Mouse (Mus musculus) spleen, adult 18-20 months (tissue): Measurements from ENCODE around the gene Mdm2.
"Not testable (repeated sequence)": the region's sequence is repeated elsewhere in the genome, so short reads cannot be mapped to it uniquely, and the experiment has no call there.

Experiments used
- DNase-seq, 2 experiments: peaks; one replicate each; pipeline ENCODE4 v3.0.0; 2022; ENCODE audit warnings: mixed read lengths in 2 of 2

Mdm2 gene

DNA sequence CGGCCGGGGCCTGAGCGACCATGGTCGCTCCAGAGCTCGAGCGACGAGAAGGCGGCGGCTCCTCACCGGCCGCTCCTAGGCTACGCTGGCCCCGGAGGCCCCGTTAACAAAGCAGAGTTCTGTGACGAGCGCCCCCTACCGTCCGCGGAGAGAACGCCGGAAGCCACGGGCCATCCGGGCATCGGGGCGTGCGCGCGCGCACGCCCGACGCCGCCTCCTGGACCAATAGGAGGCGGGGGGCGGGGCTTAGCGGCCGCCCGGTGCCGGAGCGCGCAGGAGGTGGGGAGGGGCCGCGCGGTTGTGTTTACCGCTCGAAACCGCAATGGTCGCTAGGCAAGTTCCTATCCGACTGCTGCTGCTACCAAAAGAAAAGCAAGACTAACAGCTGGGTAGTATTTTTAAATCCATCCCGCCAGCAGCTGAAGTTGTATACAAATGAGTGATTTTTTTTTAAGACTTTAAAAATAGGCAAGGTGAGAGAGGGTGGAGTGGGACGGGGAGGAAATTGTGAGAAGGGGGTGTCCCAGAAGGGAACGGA, at the start of gene Mdm2:
Mdm2 (minus strand) TSS at position 155 of the 538 bp plus-strand sequence.
- DNase-seq = peak; percentile 92 to 97

DNA sequence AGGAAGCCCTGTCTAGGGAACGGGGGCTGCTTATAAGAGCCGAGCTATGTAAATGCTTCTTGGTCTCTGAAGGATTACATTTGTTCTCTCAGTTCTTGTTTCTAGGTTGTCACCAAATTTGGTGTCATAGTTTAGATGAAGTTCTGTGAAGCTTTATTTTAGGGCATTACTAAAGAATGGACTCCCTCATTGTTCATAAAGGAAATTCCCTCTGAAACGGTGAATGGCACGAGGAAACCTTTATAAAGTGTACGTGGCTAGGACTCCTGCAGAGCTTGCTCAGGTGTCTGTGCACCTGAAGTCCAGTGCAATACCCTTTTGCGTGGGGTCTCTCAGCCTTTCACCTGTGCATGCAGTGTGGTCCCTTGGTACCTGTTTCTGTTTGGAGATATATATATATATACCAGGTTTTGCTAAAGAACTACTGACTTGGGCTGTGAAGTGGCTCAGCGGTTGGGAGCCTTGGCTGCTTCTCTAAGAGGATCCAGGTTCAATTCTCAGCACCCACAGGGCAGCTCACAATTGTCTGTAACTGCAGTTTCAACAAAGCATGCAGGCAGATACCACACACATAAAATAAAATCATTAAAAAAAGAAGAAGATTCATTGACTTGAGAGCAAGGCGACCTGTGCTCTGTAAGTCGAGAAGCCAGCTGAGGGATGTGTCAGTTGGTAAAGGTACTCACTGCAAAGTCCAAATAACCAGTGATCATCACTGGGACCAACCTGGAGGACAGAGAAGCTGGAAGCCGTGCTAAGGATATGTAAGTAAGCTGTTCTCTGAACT, 49.5 kb upstream of the Mdm2 start:
- DNase-seq = no peak

DNA sequence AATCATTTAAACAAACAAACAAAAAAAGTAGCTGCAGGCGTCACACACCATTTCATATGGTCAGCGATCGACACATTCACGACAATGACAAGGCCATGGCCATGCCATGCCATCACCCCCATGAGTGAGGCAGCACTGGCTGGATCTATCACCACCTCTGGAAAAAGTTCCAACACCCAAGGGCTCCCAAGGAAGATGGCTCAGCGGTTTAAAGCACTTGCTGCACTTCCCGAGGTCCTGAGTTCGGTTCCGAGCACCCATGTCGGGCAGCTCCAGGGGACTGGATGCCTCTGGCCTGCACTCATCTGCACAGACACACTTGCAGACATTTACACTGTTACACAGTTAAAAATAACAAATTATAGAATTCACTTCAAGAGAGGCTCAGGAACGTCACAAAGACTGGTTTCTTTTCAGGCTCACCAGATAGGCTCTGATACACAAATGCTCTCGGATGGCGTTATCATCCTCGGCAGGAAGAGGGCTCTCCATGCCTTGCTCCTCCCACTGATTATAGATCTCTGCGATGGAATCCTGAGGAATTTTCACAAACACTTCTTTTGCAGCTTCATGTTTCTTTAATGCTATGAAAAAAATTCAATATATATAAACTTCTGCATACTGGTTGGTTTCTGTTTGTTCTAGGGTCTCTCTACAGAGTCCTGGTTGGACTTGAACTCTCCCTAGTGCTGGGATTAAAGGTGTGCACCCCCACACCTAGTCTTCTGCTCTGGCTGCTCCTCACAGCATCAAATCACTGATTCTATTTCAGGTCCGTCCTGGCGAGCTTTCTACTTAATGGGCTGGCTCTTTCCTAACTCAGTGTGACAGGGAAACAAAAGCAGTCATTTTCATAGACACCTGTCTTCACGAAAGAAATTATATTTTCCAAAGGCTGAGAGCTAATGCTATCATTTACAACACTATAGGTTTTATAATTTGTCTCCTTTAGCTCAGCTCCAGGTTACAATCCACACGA, 48.5 kb upstream of the Mdm2 start:
- no peak for DNase-seq

DNA sequence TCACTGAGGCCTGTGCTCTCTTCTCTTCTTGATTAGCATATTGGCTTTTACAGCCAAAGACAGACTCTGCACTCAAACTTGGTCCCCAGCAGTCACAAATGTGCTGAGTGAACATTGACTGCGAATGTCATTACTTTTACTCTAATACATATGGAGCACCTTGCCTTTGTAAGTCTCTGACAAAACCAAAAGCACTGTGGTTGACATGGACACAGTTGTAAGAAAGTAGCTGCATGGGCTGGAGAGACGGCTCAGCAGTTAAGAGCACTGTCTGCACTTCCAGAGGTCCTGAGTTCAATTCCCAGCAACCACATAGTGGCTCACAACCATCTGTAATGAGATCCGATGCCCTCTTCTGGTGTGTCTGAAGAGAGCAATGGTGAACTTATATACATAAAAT, 47.8 kb upstream of the Mdm2 start:
- not testable (repeated sequence) for DNase-seq

DNA sequence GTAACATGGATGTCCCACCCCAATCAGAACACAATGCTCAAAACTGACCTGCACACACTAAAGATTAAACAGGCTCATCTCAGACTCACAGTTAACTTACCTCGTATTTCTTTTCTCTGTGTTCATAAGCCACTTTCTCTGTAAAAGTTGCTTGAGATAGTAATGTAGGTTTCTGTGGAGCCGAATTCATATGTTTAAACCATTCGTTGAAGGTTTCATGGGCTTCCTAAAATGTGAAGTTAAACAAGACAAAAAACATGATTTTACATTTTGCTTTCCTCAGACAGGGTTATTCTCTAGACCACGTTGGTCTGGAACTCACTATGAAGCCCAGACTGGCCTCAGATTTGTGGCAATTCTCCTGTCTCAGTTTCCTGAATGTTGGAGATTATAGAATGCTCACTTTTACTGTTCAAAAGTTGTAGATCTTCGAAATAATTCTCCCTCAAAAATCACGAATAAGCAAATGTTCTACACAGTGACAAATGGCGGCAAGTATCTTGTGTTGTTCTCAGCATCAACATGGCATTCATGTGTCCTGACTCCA, 47.3 kb upstream of the Mdm2 start:
- DNase-seq = no peak

DNA sequence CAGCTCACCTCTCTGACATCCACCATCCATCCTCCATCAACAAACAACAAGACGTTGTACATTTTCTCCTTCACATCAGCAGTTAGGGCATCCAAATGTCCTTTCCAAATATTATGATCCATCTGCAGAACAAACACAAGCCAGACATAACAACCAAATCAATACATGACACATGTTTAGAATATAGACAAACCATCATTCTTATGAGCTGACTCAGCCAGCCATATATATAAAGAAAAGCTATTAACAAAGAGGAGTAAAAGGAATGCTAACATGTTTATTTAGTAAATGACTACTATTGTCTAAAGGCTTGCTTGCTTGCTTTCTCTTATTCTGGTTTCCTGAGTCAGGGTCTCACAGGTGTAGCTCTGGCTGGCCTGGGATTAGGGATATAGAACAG, 46.7 kb upstream of the Mdm2 start:
- DNase-seq = no peak

DNA sequence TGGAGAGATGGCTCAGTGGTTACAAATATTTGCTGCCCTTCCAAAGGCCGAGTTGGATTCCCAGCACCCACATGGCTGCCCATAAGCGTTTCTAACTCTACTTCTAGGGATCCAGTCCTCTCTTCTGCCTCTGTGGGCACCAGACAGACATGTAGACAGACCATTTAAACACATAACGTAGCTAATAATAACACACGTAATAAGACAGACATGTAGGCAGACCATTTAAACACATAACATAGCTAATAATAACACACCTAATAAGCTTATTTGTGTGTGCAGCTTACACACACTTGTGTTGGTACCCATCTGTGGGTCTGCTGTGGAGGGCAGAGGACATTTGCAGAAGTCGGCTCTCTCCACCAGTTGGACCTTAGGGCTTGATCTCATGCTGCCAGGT, 46.2 kb upstream of the Mdm2 start:
- no peak for DNase-seq

DNA sequence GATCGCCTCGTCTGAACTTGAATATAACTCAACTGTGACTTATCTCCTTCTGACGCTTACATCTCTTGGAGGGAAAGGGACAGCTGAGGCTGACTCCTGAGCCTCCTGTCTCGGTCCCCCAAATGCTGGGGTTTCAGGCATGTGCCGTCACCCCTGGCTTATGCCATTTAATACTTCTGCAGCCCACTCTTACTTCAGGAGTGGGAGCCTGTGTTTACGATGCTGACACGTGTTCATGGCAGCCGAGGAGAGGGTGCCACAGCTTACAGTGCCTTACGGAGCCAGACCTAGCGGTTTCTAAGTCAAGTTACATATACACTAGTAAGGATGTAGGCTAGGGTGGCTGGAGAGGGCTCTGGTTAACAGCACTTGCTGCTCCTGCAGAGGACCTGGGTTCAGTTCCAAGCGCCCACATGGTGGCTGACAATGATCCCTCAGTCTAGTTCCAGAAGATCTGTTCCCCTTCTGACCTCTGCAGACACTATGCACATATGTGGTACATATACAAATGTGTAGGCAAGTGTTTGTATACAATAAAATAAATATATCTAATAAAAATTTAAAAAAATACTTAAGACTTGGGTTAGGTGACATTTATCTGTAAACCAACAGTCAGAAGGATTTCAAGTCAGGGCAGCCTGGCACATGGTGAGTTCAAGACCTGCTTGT, 45.4 kb upstream of the Mdm2 start:
- DNase-seq = peak in 1 of 2 experiments; percentile 13

DNA sequence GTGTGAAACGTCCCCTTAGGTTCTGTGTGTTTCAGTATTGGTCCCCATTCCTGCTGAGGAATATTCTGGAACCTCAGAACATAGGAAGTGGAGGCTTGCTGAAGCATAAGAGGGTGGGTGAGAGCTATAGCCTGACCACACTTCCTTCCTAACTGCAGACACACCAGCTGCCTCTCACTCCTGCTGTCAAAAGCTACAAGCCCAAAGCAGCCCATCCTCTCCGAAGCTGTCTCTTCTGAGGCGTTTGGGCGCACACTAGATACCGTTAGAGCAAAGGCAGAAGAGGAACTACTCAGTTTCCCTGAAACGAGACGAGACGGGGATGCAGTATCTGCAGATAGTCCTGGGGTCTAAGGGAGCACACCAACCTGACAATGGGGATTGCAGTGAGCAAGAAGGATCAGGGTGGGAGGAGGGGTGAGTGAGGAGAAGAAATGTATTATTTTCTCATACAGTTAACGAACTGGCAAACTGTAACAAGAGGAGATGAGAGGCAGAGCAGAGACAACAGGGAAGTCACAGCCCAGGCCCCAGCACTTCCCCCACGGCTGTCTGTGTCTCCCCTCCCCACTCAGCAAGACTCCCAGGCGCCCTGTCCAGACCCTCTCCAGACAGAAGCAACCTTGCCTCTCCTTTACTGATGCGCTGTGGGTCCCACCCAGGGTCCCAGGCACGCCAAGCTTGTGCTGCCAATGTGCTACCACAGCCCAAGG, 44.7 kb upstream of the Mdm2 start:
- peak; percentile 45 to 50 for DNase-seq

DNA sequence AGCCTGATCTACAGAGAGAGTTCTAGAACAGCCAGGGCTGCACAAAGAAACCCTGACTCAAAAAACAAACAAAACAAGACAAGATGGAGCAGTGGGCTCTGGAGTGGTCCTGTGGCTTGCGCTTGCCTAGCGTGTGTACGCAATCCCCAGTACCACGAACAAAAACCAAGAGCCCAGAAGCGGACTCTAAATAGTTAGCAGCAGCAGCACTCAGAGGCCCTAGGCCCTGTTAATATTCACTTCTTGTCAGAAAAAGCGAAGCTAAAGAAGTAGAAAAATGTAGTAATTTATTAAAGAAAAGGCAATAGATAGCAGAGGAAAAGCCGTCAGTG, 44.0 kb upstream of the Mdm2 start:
- DNase-seq = no peak

DNA sequence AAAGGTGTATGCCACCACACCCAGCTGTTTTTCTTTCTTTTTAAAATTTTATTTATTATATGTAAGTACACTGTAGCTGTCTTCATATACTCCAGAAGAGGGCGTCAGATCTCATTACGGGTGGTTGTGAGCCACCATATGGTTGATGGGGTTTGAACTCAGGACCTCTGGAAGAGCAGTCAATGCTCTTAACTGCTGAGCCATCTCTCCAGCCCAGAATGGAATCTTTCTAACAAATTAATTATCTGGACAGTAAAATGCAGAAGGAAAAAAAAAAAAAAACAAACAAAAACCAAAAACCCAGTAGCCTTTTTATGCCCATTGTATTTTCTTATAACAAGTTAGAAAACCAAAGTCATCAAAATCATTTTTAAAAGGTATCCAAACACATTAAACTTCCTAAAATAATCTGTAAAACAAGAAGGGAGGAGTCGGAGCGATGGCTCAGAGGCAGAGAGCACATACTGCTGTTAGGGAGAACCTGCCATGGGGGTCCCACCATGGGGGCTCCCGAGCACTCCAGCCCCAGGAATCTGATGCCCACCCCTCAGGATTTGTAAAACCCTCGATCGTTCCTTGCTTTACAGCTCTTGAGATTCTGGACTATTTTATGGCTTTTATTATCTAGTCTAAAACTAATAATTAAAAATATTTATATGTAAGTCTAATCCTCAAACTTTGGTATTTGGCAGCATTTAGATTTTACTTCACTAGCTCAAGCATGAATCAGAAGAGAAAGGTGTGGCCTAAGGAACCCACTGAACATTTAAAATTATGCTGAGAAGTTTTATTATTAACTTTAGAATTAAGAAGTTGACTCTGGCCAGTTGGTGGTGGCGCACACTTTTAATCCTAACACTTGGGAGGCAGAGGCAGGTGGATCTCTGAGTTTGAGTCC, 43.4 kb upstream of the Mdm2 start:
- no peak for DNase-seq

DNA sequence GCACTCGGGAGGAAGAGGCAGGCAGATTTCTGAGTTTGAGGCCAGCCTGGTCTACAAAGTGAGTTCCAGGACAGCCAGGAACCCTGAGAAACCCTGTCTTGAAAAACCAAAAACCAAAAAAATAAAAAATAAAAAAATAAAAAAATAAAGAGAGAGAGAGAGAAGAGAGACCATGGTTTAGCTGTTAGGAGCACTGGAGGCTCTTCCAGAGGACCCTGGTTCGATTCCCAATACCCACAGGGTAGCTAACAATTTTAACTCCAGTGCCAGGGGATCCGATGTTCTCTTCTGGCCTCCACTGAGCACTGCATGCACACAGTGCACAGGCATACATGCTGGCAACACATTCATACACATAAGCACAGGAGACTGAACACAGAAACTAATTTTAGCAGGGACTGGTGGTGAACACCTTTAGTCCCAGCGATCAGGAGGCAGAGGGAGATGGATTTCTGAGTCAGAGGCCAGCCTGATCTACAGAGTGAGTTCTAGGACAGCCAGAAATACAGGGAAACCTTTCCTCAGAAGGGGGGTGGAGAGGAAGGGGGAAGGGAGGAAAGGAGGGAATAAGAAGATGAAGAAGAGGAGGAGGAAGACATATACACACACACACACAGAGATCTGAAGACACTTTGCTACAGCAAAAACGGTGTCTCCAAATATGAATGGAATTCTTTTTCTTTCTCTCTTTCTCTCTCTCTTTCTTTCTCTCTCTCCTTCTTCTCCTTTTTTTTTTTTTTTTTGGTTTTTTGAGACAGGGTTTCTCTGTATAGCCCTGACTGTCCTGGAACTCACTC, 42.5 kb upstream of the Mdm2 start:
- DNase-seq = no peak

DNA sequence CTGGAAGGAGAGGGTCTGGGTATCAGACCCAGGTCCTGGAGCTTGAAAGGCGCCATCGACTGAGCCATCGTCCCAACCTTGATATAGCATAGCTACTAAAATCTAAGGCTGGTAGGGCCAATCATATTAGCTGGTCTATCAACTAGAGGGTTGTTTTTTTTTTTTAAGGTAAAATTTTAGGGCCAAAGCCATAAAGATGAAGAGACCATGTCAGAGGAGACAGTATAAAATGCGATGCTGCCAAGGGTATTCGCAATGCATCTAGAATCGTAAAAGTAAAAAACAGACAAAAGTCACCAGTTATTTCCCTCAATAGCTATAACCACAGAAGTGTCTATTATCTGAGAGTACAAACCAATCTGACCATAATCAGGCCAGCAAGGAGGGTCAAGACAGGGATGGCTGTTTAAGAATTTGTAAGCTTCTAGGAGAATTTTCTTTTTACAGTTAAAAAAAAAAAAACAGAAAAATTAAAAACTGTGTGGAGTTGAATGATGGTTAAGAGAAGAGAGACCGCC, 41.8 kb upstream of the Mdm2 start:
- no peak for DNase-seq

DNA sequence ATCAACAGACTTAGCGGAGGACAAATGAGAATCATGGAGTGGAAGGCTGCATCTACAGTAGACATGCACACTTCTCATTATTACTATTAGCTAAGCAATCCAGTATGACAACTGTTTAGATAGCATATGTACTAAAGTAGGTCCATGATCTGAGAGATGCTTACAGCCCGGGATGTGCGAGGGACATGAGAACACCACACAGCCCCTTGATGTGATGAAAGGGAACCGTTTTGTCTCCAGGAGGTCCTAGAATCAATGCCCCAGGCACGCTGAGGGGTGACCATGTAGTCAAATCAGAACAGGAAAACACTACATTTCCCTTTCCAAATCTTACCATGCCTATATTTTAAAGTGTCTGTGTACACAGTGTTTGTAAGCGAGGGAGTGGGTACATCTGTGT, 41.2 kb upstream of the Mdm2 start:
- DNase-seq = no peak

DNA sequence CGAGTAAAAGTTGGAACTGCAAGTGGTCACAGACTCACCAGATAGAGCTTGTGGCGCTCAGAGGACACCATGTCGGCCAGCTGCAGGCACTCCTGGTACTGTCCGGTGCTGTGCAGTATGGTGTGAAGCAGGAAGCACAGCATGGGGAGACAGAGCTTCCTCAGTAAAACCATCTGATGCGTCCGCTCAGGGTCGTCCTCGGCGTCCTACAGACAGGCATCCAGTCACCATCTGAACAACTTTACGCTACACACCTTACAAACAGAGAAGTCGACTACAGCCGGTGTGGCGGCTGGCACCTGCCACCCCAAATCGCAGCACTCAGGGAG, 40.7 kb upstream of the Mdm2 start:
- no peak for DNase-seq

DNA sequence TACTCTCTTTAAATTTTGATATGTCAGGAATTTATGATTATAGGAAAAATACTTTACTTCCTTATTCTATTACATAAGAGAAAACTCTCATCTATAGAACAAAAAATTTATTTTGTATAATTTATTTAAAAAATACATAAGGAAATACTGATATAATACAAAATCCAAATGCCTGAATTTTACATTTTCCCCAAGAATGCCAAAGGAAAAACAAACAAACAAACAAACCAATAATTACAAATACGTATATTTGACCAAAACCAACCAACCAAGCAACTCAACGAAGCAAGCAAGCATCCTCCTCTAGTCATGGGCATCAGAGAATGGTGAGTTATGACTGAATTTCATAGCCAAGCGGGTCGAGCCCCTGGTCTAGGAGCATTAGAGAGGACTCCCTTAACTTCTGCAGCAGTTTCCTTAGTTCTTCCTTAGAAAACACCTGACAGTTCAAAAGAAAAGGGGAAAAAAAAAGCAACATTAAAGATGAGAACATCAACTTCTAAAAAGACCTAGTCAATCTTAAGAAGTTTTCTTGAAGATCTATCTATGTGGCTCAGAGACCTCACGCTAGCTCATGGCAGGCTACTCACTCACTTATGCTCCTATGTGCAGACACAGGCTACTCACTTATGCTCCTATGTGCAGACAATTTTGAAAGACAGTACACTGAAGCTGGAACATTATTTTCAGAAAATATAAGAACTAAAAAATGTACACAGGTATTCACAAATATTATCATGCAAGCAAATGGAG, 40.1 kb upstream of the Mdm2 start:
- no peak for DNase-seq

DNA sequence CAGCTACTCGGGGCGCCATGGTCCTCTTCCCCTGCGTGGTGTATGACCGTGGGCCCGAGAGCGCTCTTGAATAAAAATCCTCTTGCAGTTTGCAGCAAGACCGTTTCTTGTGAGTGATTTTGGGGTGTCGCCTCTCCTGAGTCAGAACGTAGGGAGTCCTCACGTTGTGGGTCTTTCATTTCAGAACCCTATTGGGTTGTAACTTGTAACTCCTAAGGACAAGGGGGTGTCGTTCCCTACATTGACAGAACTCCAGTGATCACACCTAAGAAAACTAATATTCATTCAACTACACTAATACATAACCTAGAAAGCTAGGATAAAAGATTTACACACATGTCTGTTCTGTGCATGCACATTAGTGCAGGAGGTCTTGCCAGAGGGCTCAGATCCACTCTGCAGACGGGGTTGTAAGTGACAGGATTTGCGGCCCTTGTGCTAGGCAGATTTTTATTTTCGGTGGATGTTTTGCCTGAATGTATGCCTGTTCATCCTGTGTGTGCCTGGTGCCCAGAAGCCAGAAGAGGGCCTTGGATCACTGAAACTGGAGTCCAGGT, 39.3 kb upstream of the Mdm2 start:
- DNase-seq = no peak

DNA sequence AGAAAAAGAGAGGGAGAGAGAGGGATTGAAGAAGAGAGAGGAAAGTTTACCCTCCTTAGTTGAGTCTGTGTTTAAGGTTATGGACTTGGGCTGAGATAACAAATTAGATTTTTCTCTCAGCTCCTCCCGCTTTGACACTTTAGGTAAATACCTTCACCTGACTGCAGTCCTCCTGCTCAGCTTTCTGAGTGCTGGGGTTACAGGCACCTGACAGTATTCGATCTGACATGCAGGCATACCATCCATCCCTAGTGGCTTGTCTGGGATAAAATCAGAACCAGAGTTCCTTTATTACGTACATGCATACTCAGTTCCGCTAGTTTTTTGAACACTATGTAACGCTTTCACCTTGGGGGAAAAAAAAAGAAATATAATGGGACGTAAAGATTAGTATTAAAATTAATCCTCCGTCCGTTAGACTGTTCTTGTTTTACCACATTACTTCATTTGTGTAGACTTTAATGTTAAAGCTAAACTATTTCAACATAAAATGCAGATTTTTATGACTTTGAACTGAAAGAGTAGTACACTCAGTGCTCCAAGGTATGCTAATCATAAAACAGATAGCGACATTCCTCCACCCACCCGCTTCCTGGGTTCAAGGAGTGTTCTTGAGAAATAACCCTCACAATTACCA, 38.6 kb upstream of the Mdm2 start:
- no peak for DNase-seq
